Mouse (Mus musculus) R1 (cell line): ENCODE measurements around the gene Arpc4.

Experiments
- DNase-seq: peaks from one replicate; pipeline ENCODE4 v3.0.0-alpha.2; 2018; ENCODE audit warnings: low read depth, low spot score

The Arpc4 gene

DNA sequence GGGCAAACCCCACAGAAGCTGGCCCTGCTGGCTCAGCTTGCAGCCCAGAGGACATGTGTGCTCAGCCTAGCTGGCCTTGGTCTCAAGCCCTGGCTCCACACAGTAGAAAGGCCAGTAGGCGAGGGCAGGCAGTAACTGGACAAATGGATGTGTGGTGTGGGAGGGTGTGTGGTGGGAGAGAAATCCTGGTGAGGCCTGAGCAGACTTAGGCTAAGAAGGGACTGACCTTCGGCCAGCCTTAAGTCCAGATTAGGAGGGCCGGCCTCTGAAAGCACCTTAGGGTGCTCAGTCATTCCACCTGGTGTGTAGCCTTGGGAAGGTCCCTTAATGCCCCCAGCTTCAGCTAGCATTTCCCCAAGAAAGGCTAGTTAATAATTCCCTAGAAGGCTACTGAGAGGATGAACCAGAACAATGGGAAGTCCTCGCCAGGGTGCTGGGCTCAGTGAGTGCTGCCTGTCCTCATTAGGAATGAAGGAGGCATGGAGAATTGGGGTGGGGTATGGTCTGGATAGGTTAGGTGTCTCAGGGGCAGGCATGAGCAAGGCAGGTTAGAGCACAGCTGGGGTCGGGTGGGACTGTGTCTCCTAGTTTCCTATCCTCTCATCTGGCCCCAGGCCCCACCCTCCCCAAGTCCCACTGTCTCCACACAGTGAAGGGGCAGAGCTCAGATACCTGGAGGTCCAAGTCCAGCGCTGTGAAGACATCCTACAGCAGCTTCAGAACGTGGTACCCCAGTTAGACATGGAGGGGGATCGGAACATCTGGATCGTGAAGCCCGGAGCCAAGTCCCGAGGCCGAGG lies 26.9 kb downstream of the Arpc4 start:
- DNase-seq, result no peak

DNA sequence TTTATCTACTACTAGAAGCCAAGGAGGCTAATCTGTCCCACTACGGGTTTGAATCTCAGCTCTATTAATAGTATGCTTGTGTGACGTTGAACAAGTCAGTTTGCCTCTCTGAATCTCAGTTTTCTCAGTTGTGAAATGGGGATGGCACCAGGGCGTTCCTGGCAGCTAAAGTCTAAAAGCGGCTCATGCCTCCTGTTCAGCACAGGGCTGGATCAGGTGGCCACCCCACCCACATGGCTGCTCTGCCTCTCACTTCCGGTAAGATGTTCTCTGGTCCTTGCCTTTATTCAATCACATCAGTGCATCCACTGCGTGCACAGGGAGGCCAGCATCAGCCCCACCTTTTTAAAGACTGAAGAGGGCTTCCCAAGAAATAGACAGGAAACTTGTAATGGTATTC lies 27.6 kb downstream of the Arpc4 start:
- DNase-seq, result no peak

DNA sequence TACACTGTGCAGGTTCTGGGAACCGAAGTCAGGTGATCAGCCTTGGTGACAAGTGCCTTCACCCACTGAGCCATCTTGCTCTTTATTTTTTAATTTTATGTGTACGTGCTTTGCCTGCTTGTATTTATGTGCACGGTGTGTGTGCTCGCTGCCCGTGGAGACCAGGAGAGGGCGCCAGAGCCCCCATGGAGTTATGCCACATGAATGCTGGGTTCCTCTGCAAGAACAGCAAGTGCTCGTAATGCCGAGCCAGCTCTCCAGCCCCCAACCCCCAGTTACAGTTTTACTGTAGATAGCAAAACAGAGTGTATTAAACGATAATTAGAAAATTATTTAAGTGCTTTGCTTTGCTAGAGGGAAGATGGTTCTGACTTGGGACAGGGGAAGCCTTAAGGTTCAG lies 28.8 kb downstream of the Arpc4 start:
- DNase-seq, result peak; percentile 79

DNA sequence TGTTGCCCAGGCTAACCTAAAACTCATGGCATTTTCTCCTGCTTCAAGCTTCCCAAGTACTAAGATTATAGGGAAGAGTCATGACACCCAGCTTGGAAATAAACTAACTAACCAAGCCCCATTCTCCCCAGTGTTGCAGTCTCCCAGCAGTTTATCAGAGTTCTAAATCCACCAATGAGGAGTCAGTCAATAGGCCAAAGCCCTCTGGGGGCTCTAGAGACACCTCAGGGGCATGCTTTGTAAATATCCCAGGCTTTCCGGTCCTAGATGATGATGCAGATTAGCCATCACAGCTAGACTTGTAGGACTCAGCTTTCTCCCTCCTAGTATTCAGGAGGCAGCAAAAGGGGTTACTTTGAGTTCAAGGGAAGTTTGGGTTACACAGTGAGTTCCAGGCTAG lies 32.1 kb downstream of the Arpc4 start:
- peak; percentile 74 for DNase-seq

DNA sequence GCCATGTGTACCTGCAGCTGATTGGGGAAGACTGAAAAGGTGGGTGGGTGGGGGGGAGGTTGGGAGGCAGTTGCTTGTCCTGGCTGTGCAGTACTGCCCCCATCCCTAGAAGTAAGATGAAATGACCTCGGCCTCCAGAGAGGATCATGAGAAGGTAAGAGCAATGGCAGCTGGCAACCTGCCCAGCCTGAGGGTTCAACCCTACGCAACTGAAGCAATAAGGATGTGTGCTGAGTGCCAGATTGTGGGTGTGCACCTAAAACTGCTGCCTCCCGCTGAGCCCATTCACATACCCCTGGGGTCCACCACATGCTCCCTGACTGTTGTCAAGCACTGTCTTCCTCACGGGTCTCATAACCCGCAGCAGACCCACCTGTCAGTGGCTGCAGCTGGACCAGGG lies 38.5 kb downstream of the Arpc4 start:
- no peak for DNase-seq

DNA sequence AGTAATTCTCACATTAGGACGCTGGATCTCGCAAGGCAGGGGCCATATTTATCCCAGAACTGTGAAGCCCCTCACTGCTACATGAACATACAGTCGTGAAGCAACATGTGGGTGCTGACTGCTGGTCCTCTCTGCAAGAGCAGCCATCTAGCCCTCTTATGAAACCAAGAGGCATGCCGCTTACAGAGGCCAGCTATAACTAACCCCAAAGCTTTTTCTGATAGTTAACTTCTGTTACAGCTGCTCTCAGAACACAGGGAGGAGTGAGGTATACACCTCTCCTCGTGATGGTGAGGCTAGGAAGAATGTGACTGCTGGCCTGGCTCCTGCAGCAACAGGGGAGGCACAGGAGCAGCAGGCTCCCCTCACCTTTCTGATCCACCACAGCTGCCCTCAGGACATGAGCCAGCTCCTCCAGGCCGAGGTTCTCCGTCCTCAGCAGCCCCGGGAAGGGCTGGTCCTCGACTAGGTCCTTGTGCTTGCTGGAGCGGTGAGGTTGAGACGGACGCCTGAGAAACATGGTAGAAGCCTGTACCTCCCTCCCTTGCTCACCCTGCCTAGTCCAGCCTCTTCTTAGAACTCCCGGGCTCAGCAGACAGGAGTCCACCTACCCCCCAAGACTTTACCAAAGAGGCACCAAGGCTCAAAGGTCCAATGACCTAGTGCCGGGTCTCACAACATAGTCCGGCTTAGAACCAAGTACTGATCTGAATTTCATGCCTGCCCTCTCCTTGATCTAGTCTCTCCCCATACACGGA lies 40.7 kb downstream of the Arpc4 start:
- no peak for DNase-seq

DNA sequence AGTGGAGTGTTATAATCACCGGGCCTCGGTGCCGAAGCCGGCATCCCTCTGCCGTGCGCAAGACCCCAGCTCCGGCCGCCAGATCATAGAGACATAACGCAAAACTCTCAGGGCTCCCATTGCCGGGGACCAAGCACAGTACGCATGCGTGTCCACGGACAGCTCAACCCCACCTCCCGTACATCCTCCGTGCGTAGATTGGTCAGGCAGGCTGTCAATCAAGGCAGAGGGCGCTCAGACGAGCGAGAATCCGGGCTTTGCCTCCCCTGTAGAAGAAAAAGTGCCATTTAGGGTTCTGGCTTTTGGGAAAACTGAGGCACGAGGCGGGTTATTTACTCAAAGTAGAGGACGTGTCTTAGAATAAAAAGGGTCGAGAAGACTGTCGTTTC lies 41.3 kb downstream of the Arpc4 start, which contains the start of gene Rpusd3:
Rpusd3 (minus strand) TSS at position 142 of the 389 bp plus-strand sequence.
- DNase-seq, result peak; percentile 99

DNA sequence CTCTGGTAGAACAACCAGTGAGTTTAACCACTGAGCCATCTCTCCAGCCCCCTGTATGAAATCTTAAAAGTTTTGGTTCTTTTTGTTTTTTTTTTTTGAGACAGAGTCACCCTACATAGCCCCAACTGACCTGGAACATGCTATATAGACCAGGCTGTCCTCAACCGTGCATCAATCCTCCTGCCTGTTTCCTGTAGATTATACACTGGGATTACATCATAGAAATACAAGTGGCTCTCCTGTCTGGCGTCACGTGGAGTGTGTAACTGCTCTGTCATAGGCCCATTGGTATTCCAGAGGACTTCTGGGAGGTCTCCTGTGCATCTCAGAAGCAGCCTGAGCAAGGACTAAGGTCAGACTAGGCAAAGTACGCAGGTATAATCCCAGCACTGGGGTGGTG lies 45.1 kb downstream of the Arpc4 start:
- no peak for DNase-seq

DNA sequence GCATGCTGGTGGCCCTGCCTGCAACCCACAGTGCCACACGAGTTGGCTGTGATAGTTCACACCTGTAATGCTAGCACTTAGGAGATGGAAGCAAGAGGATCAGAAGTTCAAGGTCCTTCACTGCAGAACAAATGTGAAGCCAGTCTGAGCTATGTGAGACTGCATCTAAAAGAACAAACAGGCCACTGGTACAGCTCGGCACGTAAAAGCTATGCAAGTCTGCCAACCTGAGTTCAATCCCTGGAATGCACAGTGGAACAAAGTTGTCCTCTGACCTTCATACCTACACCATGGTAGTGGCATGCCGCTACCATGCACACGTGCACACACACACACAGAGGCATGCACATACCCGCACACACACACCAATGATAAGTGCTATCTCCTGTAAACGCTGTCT lies 46.3 kb downstream of the Arpc4 start:
- DNase-seq, result no peak

DNA sequence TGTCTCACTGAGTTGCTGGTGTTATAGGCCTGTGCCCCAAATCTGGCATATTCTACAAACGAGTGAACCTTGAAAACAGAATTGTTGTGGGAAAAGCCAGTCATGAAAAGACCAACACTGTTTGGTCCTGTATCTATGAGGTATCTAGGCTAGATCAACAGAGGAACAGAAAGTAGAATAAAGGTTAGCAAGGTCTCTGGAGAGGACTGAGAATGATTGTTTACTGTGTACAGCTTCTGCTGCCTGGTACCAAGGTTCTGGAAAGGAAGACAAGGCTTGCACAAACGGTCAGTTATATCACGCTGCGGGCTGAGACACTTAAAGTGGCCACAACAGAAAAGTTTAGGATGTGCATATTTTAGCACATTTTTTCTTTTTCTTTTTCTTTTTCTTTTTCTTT lies 48.8 kb downstream of the Arpc4 start:
- no peak for DNase-seq

DNA sequence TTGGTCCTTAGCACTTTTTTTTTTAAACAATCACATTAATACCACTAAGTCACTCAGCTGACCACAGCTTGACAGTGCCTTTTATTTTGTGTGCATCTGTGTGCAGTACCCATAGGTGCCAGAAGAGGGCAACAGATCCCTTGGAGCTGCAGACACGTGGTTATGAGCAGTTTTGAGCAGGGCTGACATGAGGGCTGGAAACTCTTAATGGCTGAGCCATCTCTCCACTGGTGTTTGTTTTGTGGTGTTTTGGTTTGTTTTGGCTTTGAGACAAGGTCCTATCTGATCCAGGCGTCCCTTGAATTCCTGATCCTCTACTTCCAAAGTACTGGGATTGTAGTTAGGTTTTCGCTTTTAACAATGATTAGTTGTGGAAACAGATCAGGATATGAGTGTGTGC lies 49.5 kb downstream of the Arpc4 start:
- DNase-seq, result peak; percentile 90

DNA sequence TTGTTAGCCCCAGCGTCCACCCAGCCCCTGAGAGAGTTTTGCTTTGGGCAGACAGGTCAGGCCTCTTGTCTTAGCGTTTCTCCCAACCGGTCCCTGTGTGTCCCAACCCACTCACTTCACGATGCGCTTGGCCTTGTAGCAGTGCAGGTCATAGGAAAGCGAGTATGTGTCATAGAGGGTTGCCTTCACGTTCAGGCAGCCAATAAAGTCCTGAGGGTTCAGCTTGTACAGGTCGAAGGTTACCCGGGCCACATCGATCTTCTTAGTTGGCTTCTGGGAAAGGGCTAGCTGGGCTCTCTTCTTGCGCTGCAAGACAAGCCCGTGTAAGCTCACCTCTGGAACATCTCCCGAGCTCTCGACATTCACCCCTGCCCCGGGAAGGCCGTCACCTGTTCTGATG lies 50.1 kb downstream of the Arpc4 start:
- peak; percentile 23 for DNase-seq

DNA sequence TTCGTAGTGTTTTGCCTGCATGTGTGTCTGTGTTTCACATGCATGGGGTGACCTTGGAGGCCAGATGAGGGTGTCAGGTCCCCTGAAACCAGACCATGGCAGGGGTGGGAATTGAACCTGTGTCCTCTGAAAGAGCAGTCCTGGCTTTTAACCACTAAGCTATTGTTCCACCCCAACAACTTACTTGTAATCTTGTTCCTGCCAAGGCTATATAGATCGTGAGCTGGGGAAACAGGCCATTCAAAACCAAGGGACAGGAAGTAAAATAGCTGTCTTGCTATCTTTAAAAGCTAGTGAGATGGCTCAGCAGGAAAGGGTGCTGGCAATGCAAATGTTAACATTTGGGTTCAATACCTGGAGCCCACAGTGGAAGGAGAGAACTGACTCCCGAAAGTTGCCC lies 52.0 kb downstream of the Arpc4 start:
- no peak for DNase-seq

DNA sequence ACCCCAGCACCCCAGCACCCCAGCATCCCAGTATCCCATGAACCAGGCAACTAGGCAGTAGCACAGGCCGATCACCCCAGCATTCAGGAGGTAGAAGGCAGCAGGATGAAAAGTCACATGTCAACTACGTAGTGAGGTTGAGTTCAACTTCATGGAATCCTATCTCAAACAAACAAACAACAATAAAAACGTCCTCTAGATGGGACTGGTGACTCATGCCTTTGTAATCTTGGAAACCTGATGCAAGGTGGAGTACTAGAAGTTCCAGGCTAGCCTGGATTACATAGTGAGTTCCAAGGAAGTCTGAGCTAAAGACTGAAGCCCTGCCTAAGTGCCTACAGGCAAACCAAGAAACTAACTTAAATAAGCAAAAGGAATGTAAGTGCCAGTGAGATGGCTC lies 52.9 kb downstream of the Arpc4 start:
- DNase-seq, result no peak

DNA sequence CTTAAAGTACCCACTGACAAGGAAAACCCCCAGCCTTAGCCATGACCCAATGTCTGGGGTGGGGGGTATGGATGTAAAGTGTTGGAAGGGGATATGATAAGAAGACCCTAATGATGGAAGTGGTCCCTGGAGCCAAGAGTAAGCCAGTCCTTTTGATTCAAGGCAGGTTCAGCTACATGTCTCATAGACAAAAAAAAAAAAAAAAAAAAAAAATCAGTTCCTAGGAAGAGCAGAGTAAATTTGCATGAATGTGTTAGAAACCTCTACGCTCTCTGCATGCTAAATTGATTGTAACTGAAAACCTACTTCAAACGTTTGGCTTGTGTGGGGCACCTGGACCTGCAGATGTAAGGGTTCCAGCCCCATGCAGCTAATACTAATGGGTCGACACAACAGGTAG lies 53.9 kb downstream of the Arpc4 start:
- DNase-seq, result no peak

DNA sequence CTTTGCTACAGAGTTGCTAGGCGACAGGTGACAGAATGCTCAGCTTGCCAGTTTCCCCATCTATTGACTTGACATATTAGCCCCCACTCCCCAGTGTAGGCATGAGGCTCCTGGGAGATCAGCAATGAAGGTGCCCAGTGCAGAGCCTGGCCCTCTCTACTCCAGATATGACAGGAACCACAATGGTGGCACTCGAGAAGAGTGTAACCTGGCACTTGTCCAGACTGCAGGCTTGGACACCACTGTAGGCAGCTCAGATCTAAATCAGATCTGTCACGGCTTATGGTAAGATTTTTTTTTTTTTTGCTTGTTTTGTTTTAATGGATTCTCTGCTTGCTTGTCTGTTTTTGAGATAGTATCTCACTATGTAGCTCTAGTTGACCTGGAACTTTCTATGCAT lies 55.7 kb downstream of the Arpc4 start:
- no peak for DNase-seq

DNA sequence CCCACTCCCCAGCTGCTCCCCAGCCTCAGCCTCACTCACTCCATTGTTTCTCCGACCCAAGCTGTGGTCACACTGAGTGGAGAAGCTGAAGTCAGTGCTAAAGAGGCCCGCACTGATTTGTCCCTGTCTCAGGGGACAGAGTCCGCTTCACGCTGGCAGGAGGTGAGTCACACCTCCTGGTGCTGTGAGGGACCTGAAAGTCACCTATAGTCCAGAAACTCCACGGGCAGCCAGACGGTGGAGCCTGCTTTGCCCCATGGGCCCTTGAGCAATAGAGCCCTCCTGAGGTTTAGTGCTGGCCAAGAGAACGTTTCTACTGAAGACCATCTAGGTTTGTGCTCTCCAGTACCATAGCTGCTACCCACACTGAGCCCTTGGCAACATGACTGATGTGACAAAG lies 56.8 kb downstream of the Arpc4 start:
- DNase-seq, result no peak

DNA sequence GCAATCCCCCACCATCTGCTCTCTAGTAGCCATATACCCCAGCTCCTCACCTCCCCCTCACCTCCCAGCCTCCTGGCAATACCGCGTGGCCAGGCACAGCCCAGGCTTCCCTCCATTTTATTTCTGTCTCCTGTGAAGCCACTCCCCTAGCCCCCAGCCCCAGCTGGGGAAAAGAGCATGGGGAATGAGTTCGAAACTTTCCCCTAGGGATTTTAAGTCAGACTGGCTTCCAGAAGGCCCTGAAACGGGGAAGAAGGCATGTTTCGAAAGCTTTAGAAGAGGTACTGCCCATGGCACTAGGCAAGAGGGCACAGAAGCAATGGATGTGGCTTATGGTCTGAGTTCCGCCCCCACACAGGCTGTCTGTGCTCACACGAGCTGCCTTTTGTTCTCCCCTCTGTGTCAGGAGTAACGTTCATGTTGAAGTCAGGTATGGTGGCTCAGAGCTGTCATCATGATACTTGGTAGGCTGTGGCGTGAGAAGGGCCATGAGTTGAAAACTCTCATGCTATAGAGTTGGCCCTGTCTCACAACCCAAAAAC lies 57.8 kb downstream of the Arpc4 start, which contains the start of gene Cidec:
Cidec (minus strand) TSS at position 97 of the 542 bp plus-strand sequence.
- no peak for DNase-seq

DNA sequence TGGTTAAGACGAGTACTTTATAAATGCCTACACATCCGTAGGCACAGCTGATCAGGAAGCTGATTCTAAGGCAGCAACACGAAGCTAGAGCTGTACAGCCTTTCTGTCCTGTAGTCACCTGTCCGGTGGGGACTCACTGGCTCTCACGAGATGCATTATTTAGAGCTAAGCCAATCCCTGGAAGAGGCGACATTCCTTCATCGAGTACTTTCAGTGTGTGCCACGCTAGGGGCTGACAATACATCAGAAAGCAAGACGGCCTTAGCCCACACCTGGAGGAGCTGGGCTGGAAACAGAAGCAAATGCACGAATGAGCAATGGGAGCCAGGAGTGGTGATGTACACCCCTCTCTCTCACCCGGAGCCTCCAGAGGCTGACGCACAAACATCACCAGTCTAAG lies 59.2 kb downstream of the Arpc4 start:
- no peak for DNase-seq

DNA sequence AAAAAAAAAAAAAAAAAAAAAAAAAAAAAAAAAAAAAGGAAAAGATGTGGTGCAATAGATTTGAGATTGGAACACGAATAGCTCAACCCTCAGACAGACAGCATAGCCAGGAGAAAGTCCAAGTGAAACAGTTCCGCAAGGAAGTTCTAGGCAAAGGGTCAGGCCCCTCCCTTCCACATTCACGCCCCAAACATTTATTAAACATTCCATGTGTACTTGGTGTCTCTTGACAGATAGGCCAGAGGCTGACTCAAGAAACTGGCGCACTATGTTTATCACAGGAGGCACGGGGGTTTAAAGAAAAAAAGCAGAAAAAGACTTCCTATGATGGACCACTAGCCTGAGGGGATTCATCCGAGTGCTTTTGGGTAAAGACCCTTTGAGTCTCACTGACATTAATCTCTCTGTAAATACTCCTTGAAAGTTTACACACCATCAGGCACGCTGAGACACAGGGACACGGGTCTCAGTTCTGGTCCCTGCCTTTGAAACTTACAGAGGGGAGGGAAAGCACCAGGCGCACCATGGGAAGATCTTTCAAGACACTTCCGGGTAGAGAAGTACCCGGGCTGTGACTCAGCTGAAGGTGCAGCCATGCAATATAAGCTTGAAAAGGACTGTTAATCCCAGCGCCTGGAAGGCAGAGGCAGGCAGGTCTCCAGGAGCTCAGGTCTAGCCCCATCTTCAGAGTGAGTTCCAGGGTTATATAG lies 61.0 kb downstream of the Arpc4 start:
- peak; percentile 54 for DNase-seq
